Mouse (Mus musculus) gonadal fat pad, adult 2 months (tissue): ENCODE results near the gene Gm7247. TPM values are rescaled to one million over a fixed set of nuclear protein-coding genes. Genes with fewer than 3 reads are reported as not detected.
"Not testable (repeated sequence)": the region's sequence is repeated elsewhere in the genome, so short reads cannot be mapped to it uniquely, and the experiment has no call there.

ENCODE experiments used
- DNase-seq: peaks from one replicate; pipeline ENCODE4 v3.0.0-alpha.2; 2012; ENCODE audit warnings: low read depth
- polyA plus RNA-seq: library from polyadenylated mRNA; depleted of rRNA; stranded (reverse); fragments of >200 nt; gene quantifications from 2 replicates; pipeline ENCODE4 v1.2.3, GENCODE M21; 2012; rRNA removed

The Gm7247 gene
- polyA plus RNA-seq, 1 experiment: not detected

- no peak for DNase-seq
Measured at GRCm38 (mm10) chr14:51495781-51496180, 134.2 kb downstream of the Gm7247 start.

GRCm38 (mm10) chr14:51496955-51497354 lies 135.4 kb downstream of the Gm7247 start:
- DNase-seq: no peak

GRCm38 (mm10) chr14:51497958-51498357 lies 136.4 kb downstream of the Gm7247 start:
- DNase-seq: no peak

- DNase-seq: no peak
Measured at GRCm38 (mm10) chr14:51499707-51500275, 138.2 kb downstream of the Gm7247 start.

- no peak for DNase-seq
Measured at GRCm38 (mm10) chr14:51500461-51500860, 138.9 kb downstream of the Gm7247 start.

GRCm38 (mm10) chr14:51507416-51507815 lies 145.9 kb downstream of the Gm7247 start:
- no peak for DNase-seq

- no peak for DNase-seq
Measured at GRCm38 (mm10) chr14:51552490-51552889, 190.9 kb downstream of the Gm7247 start, which contains the start of gene Gm5622. TSS of gene Gm5622 (plus strand) at chr14:51552790.

- DNase-seq: not testable (repeated sequence)
Measured at GRCm38 (mm10) chr14:51573963-51574362, 212.4 kb downstream of the Gm7247 start, which contains the start of gene Gm17175. TSS of gene Gm17175 (minus strand) at chr14:51574063.

GRCm38 (mm10) chr14:51592039-51592438 lies 230.5 kb downstream of the Gm7247 start, which contains the start of gene Gm17174:
TSS of gene Gm17174 (minus strand) at chr14:51592139.
- DNase-seq: not testable (repeated sequence)

GRCm38 (mm10) chr14:51611210-51611609 lies 249.7 kb downstream of the Gm7247 start, which contains the start of gene Gm17078:
TSS of gene Gm17078 (minus strand) at chr14:51611310.
- no peak for DNase-seq

Other genes starting within 250 kb of the Gm7247 start
- 172 and 185 TPM in 2 replicates for gene Eddm3b, start 247.3 kb upstream of the Gm7247 start, polyA plus RNA-seq
- 14.7 and 16.5 TPM in 2 replicates for gene Rnase6, start 237.8 kb upstream of the Gm7247 start, polyA plus RNA-seq
- 5.1 and 7.5 TPM in 2 replicates for gene Rnase1, start 215.0 kb upstream of the Gm7247 start, polyA plus RNA-seq
- not detected in 2 replicates for gene Rnase2b, start 199.5 kb upstream of the Gm7247 start, polyA plus RNA-seq
- not detected in 2 replicates for gene Ang2, start 162.6 kb upstream of the Gm7247 start, polyA plus RNA-seq
- not detected in 2 replicates for gene Ear14, start 158.4 kb upstream of the Gm7247 start, polyA plus RNA-seq
- 0.28 and 15.0 TPM in 2 replicates for gene Rnase2a, start 105.6 kb upstream of the Gm7247 start, polyA plus RNA-seq
- gene Vmn2r88, start 49.1 kb downstream of the Gm7247 start, polyA plus RNA-seq: not detected in 2 replicates
- gene Vmn2r89, start 90.1 kb downstream of the Gm7247 start, polyA plus RNA-seq: not detected in 2 replicates
- gene Gm5622, start 191.0 kb downstream of the Gm7247 start, polyA plus RNA-seq: not detected in 2 replicates
- not detected in 2 replicates for gene Gm17175, start 212.3 kb downstream of the Gm7247 start, polyA plus RNA-seq
- not detected in 2 replicates for gene Gm17174, start 230.4 kb downstream of the Gm7247 start, polyA plus RNA-seq
- gene Gm17078, start 249.6 kb downstream of the Gm7247 start, polyA plus RNA-seq: not detected in 2 replicates